Mouse (Mus musculus) kidney, embryonic 15.5 days (tissue): ENCODE results near the gene Zfp367. TPM values are rescaled to one million over a fixed set of nuclear protein-coding genes. Genes with fewer than 3 reads are reported as not detected.

Source experiments
- ATAC-seq: fragments of 200-750 bp; cut with Nextera tagmentation; replicated peaks from 2 replicates; pipeline ENCODE4 v1.8.0; 2017; ENCODE audit warnings: moderate TSS enrichment; ENCODE audit not compliant: low FRiP score
- H3K27ac ChIP-seq: fragments of 300-500 bp; sonication (generic); 2 replicates; pipeline ENCODE4 v1.5.1; 2015; ENCODE audit warnings: mild to moderate bottlenecking, inconsistent platforms
- H3K27me3 ChIP-seq: fragments of 300-500 bp; sonication (generic); 2 replicates; pipeline ENCODE4 v1.6.1; 2015; ENCODE audit warnings: inconsistent platforms
- H3K36me3 ChIP-seq: fragments of 300-500 bp; sonication (generic); 2 replicates; pipeline ENCODE4 v1.6.1; 2015; ENCODE audit warnings: inconsistent platforms
- H3K4me1 ChIP-seq: fragments of 300-500 bp; sonication (generic); 2 replicates; pipeline ENCODE4 v1.6.1; 2015; ENCODE audit warnings: inconsistent platforms
- H3K4me2 ChIP-seq: fragments of 300-500 bp; sonication (generic); 2 replicates; pipeline ENCODE4 v1.6.1; 2015; ENCODE audit warnings: moderate library complexity, mild to moderate bottlenecking, inconsistent platforms
- H3K4me3 ChIP-seq: fragments of 300-500 bp; sonication (generic); replicated peaks from 2 replicates; pipeline ENCODE4 v1.5.1; 2015; ENCODE audit warnings: mild to moderate bottlenecking, inconsistent platforms
- H3K9ac ChIP-seq: fragments of 300-500 bp; sonication (generic); 2 replicates; pipeline ENCODE4 v1.6.1; 2015; ENCODE audit warnings: mild to moderate bottlenecking, inconsistent platforms
- H3K9me3 ChIP-seq: fragments of 300-500 bp; sonication (generic); replicated peaks from 2 replicates; pipeline ENCODE4 v1.6.1; 2016; ENCODE audit warnings: inconsistent platforms
- WGBS: fragments of 180-500 bp; shearing (Covaris S2); methylation state at CpG from one replicate; pipeline ENCODE4 v1.1.7; 2015; ENCODE audit warnings: mixed read lengths; 5-methylcytosine and 5-hydroxymethylcytosine counted together
- polyA plus RNA-seq: library from polyadenylated mRNA; unstranded; fragments of >200 nt; fragmentation: Nextera tagmentation; extraction: Ambion mirVana; gene quantifications from 2 replicates; pipeline ENCODE4 v1.2.1, GENCODE M21; 2015

The Zfp367 gene
- polyA plus RNA-seq, 1 experiment from 2014 or later, result 17.6 TPM

DNA sequence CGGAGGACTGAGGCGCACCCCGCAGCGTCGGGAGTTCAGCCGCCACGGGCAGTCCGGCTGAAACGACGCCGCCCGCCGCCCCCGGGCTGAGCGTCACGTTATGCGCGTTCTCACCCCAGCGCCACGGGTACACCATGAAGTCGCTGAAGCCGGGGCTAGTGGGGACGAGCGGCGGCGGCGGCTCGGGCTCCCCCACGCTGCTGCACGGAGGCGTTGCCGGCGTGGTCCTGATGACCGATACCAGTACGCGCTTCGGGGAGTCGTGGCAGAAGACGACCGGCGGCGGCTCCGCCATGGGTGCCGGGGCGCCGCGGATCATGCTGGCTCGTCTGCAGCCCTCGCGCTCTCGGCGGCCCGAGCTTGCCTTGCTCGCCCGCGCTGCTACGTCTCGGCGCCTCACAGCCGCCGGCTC, 325 bp downstream of the Zfp367 start:
- H3K36me3 ChIP-seq, result no peaks in the 10 kb centered on the region
- H3K4me3 ChIP-seq, result peak overlapping the region; percentile 96
- H3K4me2 ChIP-seq, result peak overlapping the region; percentile 95
- H3K9me3 ChIP-seq, result no peaks in the 10 kb centered on the region
- H3K9ac ChIP-seq, result peak overlapping the region; percentile 84
- no peaks in the 10 kb centered on the region for H3K27me3 ChIP-seq
- ATAC-seq, result peak; percentile 16
- H3K4me1 ChIP-seq, result peaks cover 34% of the 10 kb centered on the region
- peak overlapping the region; percentile 96 for H3K27ac ChIP-seq
- WGBS, result under 1% methylated on average over 47 of the region's 61 CpGs

DNA sequence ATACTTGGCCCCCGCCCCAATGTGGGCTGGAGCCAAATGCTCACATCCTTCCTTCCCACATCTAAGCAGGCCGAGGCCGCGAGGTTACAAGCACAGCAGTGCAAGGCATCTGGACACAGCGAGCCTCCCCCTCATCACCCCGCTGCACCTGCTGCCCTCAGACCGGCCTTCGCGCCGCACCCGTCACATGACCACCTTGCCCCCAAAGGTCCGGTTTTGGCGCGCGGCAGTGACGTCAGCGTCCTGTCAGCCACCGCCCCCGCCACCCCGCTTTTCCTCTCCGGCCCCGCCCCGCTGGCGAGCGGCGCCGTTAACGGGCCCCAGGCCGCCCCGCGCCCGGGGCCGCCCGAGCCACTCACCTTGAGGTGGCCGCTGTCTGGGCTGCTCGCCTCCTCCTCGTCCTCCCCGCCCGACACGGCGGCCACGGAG, 747 bp downstream of the Zfp367 start:
- Histone ChIP-seq H3K4me2 (peak overlapping the region; percentile 95), H3K9me3 (no peaks in the 10 kb centered on the region), H3K9ac (peak overlapping the region; percentile 84), H3K27me3 (no peaks in the 10 kb centered on the region), H3K27ac (peak overlapping the region; percentile 96), H3K4me1 (peaks cover 34% of the 10 kb centered on the region), H3K36me3 (no peaks in the 10 kb centered on the region), H3K4me3 (peak overlapping the region; percentile 96)
- under 1% methylated on average over 42 of the region's 42 CpGs for WGBS
- ATAC-seq, result peak; percentile 16

DNA sequence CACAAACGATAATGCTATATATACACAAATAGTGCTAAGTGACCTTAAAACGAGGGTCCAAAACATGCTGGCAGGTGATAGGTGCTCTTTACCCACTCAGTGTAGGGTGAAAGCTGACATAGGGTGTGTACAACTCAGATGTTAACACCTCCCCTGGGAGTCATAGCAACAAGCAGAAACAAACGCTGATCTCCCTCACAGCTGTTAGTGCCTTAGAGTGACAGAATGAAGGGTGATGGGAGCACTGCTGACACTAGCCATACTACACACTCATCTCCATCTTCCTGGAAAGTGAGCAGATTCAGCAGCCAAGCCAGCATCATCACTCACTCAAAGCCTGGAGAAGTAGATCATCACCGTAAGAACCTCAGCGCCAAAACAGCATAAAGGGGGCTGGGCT, 2.9 kb downstream of the Zfp367 start:
- WGBS, result 65% methylated on average over 5 of the region's 5 CpGs
- Histone ChIP-seq H3K4me1 (peaks cover 28% of the 10 kb centered on the region), H3K27ac (no peak overlapping the region), H3K9ac (no peak overlapping the region), H3K9me3 (no peaks in the 10 kb centered on the region), H3K4me2 (no peak overlapping the region), H3K27me3 (no peaks in the 10 kb centered on the region), H3K36me3 (no peaks in the 10 kb centered on the region), H3K4me3 (no peak overlapping the region)
- no peak for ATAC-seq

DNA sequence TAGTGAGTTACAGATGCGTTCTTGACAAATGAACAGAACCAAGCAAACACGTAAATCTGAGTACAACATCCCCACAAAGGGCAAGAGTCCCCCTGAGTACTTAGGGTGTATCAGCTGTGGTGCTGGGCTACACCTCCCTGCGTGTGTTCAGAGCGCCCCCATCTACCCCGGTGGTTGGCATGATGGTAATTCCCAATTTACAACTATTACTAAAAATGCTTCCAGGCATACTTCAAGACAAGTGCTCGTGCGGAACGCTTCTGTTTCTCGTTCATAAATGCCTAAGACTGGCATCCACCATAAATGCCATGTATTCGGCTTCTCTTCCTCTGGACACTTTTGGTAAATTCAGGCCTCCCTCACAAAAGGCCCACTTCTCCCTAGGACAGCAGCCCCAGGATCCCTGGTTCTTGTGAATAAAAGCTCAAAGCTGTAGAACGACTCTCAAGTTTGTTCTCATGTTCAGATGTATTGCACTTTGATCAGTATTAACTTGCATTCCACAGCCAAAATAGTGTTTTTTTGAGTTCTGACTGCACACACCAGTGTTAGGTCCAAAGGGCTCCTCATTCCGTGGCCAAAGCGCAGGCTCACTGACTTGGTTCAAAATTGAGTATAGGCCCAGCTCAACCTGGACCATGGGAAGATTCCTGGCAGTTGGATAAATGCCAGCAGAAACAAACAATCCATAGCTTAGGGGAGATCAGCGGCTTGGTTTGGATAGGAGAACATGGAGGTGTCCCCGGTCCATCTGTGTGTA, 23.2 kb downstream of the Zfp367 start:
- no peaks in the 10 kb centered on the region for H3K9me3 ChIP-seq
- peaks cover 20% of the 10 kb centered on the region for H3K36me3 ChIP-seq
- H3K27me3 ChIP-seq, result no peaks in the 10 kb centered on the region
- peak; percentile 82 for ATAC-seq
- H3K4me1 ChIP-seq, result peaks cover 13% of the 10 kb centered on the region
- 38% methylated on average over 15 of the region's 15 CpGs for WGBS
- H3K9ac ChIP-seq, result peak overlapping the region; percentile 69
- H3K4me2 ChIP-seq, result peak overlapping the region; percentile 87
- H3K27ac ChIP-seq, result peak overlapping the region; percentile 81
- peak overlapping the region; percentile 66 for H3K4me3 ChIP-seq

DNA sequence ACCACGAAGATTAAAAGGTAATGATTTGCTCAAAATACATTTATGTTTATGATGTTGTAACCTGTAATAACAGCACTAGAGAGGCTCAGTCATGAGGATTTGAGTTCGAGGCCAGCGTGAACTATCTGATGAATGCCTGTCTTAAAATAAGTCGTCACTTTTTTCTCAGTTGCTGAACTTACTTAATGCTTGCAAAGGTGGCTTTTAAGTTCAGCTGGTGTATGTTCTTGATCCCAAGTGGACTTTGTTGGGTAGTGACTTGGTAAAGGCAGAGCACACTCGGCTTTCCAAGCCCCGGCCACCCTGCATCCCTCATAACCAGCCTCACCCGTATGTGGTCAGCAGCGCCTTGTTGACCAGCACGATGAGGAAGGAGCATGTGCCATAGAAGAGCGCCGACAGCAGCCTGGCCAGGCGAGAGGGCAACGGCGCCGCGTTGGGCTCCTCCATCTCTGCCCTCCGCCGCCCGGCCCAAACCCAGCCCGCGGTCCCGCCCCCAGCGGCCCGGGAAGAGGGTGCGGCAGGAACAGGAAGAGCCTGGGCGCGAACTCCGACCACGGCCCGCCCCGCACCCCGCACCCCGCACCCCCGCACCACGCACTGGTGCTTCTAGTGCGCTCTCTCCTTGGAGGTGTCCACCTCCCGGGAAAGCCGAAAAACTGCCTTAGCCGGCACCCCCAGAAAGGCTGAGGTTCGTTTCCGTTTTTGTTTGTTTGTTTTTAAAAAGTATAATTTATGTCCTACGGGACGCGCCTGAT, 24.0 kb downstream of the Zfp367 start, which contains the start of gene Slc35d2:
Gene Slc35d2 (minus strand): TSS at position 511 of the 758 bp plus-strand sequence.
- no peaks in the 10 kb centered on the region for H3K9me3 ChIP-seq
- WGBS, result 7% methylated on average over 44 of the region's 44 CpGs
- peak within 1 kb of the TSS; percentile 69 for H3K9ac ChIP-seq
- H3K4me1 ChIP-seq, result peaks cover 13% of the 10 kb centered on the region
- peak; percentile 90 for ATAC-seq
- peaks cover 12% of the 10 kb centered on the region for H3K36me3 ChIP-seq
- H3K27ac ChIP-seq, result peak within 1 kb of the TSS; percentile 81
- H3K4me2 ChIP-seq, result peak within 1 kb of the TSS; percentile 87
- H3K4me3 ChIP-seq, result peak within 1 kb of the TSS; percentile 66
- H3K27me3 ChIP-seq, result no peaks in the 10 kb centered on the region

GRCm38 (mm10) chr13:64126316-64126715, 26.7 kb downstream of the Zfp367 start:
- Histone ChIP-seq H3K4me3 (no peak overlapping the region), H3K27ac (0 out of 2 replicates have a peak overlapping the region, but pooled peaks have one; percentile 11), H3K9me3 (no peaks in the 10 kb centered on the region), H3K4me1 (peaks cover 13% of the 10 kb centered on the region), H3K36me3 (no peaks in the 10 kb centered on the region), H3K4me2 (no peak overlapping the region), H3K27me3 (no peaks in the 10 kb centered on the region), H3K9ac (no peak overlapping the region)
- no peak for ATAC-seq
- 36% methylated on average over 4 of the region's 4 CpGs for WGBS

- no peak overlapping the region for H3K27ac ChIP-seq
- no peak overlapping the region for H3K4me2 ChIP-seq
- 93% methylated on average over 6 of the region's 6 CpGs for WGBS
- no peaks in the 10 kb centered on the region for H3K9me3 ChIP-seq
- no peak overlapping the region for H3K9ac ChIP-seq
- H3K27me3 ChIP-seq, result no peaks in the 10 kb centered on the region
- H3K36me3 ChIP-seq, result no peaks in the 10 kb centered on the region
- ATAC-seq, result no peak
- H3K4me1 ChIP-seq, result peaks cover 10% of the 10 kb centered on the region
- H3K4me3 ChIP-seq, result no peak overlapping the region
Observed at GRCm38 (mm10) chr13:64124886-64125285, 28.1 kb downstream of the Zfp367 start.

GRCm38 (mm10) chr13:64123491-64124188, 29.4 kb downstream of the Zfp367 start:
- Histone ChIP-seq H3K9ac (no peak overlapping the region), H3K27ac (no peak overlapping the region), H3K27me3 (no peaks in the 10 kb centered on the region), H3K9me3 (no peaks in the 10 kb centered on the region), H3K4me1 (0 out of 2 replicates have a peak, but pooled peaks cover 2% of the 10 kb centered on the region), H3K4me2 (no peak overlapping the region), H3K4me3 (no peak overlapping the region), H3K36me3 (no peaks in the 10 kb centered on the region)
- 41% methylated on average over 6 of the region's 6 CpGs for WGBS
- no peak for ATAC-seq

- Histone ChIP-seq H3K9ac (no peak overlapping the region), H3K4me1 (no peaks in the 10 kb centered on the region), H3K27ac (no peak overlapping the region), H3K4me2 (no peak overlapping the region), H3K9me3 (no peaks in the 10 kb centered on the region), H3K27me3 (no peaks in the 10 kb centered on the region), H3K36me3 (no peaks in the 10 kb centered on the region), H3K4me3 (no peak overlapping the region)
- no peak for ATAC-seq
- WGBS, result 74% methylated on average over 4 of the region's 4 CpGs
Observed at GRCm38 (mm10) chr13:64120760-64121159, 32.2 kb downstream of the Zfp367 start.

DNA sequence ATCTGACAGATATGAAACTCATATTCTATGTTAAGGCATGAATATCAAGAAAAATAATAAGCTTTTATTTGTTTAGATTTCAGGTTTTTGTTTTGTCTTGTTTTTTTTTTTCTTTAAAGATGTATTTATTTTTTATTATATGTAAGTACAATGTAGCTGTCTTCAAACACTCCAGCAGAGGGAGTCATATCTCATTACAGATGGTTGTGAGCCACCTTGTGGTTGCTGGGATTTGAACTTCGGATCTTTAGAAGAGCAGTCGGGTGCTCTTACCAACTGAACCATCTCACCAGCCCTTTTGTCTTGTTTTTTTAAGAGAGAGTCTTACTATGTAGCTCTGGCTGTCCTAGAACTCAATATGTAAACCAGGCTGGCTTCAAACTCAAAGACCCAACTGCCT, 35.6 kb downstream of the Zfp367 start:
- Histone ChIP-seq H3K4me1 (no peaks in the 10 kb centered on the region), H3K27ac (no peak overlapping the region), H3K27me3 (no peaks in the 10 kb centered on the region), H3K4me2 (no peak overlapping the region), H3K9ac (no peak overlapping the region), H3K9me3 (no peaks in the 10 kb centered on the region), H3K36me3 (no peaks in the 10 kb centered on the region), H3K4me3 (no peak overlapping the region)
- WGBS, result 60% methylated on average over 2 of the region's 2 CpGs
- ATAC-seq, result no peak

GRCm38 (mm10) chr13:64110421-64110820, 42.6 kb downstream of the Zfp367 start:
- Histone ChIP-seq H3K9ac (no peak overlapping the region), H3K4me1 (peaks cover 10% of the 10 kb centered on the region), H3K4me3 (no peak overlapping the region), H3K9me3 (no peaks in the 10 kb centered on the region), H3K27me3 (no peaks in the 10 kb centered on the region), H3K27ac (no peak overlapping the region), H3K36me3 (no peaks in the 10 kb centered on the region), H3K4me2 (no peak overlapping the region)
- ATAC-seq, result no peak
- WGBS, result 85% methylated on average over 1 of the region's 1 CpGs
